Mouse (Mus musculus) embryonic facial prominence, embryonic 10.5 days (tissue): ENCODE results near the gene Lypd6. TPM values are rescaled to one million over a fixed set of nuclear protein-coding genes. Genes with fewer than 3 reads are reported as not detected.

ENCODE experiments used
- DNase-seq: peaks from one replicate; pipeline ENCODE4 v3.0.0-alpha.2; 2017; ENCODE audit warnings: low spot score
- H3K27ac ChIP-seq: fragments of 300-500 bp; sonication (generic); replicated peaks from 2 replicates; pipeline ENCODE4 v1.5.1; 2016; ENCODE audit warnings: mild to moderate bottlenecking
- H3K27me3 ChIP-seq: fragments of 300-500 bp; sonication (generic); replicated peaks from 2 replicates; pipeline ENCODE4 v1.6.1; 2016; ENCODE audit warnings: low read depth, mild to moderate bottlenecking; ENCODE audit not compliant: poor library complexity, severe bottlenecking
- H3K36me3 ChIP-seq: fragments of 300-500 bp; sonication (generic); replicated peaks from 2 replicates; pipeline ENCODE4 v1.6.1; 2016; ENCODE audit warnings: mild to moderate bottlenecking, moderate library complexity
- H3K4me1 ChIP-seq: fragments of 300-500 bp; sonication (generic); 2 replicates; pipeline ENCODE4 v1.6.1; 2016
- H3K4me3 ChIP-seq: fragments of 300-500 bp; sonication (generic); 2 replicates; pipeline ENCODE4 v1.5.1; 2016; ENCODE audit warnings: mild to moderate bottlenecking, moderate library complexity
- H3K9me3 ChIP-seq: fragments of 300-500 bp; sonication (generic); 2 replicates; pipeline ENCODE4 v1.6.1; 2016; ENCODE audit warnings: mild to moderate bottlenecking
- WGBS: fragments of 180-500 bp; shearing (Covaris S2); methylation state at CpG from one replicate; pipeline ENCODE4 v1.1.7; 2016; 5-methylcytosine and 5-hydroxymethylcytosine counted together
- polyA plus RNA-seq: library from polyadenylated mRNA; unstranded; fragments of >200 nt; fragmentation: Nextera tagmentation; extraction: Ambion mirVana; gene quantifications from 2 replicates; pipeline ENCODE4 v1.2.1, GENCODE M21; 2016

Lypd6 gene
- polyA plus RNA-seq, 1 experiment from 2014 or later: 8.7 TPM

- 93% methylated on average over 5 of the region's 5 CpGs for WGBS
- DNase-seq: no peak
- Histone ChIP-seq H3K4me1 (peaks cover 9% of the 10 kb centered on the region; the same call in 1 of the 2 replicates), H3K27me3 (no peaks in the 10 kb centered on the region), H3K4me3 (no peak overlapping the region), H3K9me3 (no peaks in the 10 kb centered on the region), H3K36me3 (no peaks in the 10 kb centered on the region), H3K27ac (no peak overlapping the region)
Observed at GRCm38 (mm10) chr2:50112427-50112826, 46.2 kb downstream of the Lypd6 start.

DNA sequence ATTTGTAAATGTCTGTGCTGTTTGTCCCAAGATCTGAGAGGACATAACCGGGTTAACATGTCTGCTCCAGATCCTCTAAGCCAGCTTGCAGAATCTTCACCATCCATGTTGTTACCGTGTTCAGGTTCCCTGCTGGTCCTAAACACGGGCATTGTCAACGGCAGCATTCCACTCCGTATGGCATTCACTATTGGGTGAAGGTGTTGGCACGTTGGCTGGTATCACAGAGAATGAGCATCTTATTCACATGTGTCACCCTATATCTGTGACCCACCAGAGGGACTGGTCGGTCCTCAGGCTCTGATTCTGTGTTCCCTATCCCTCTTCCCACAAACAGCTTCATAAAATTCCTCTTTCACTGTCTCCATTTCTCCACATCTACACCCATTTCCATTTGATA, 52.9 kb downstream of the Lypd6 start:
- 94% methylated on average over 7 of the region's 7 CpGs for WGBS
- no peak for DNase-seq
- Histone ChIP-seq H3K4me1 (peaks cover 20% of the 10 kb centered on the region), H3K9me3 (no peaks in the 10 kb centered on the region), H3K27ac (no peak overlapping the region), H3K27me3 (no peaks in the 10 kb centered on the region), H3K36me3 (no peaks in the 10 kb centered on the region), H3K4me3 (no peak overlapping the region)

- Histone ChIP-seq H3K9me3 (no peaks in the 10 kb centered on the region), H3K4me3 (no peak overlapping the region), H3K36me3 (no peaks in the 10 kb centered on the region), H3K4me1 (peaks cover 28% of the 10 kb centered on the region), H3K27me3 (no peaks in the 10 kb centered on the region), H3K27ac (no peak overlapping the region)
- DNase-seq: no peak
- WGBS: 88% methylated on average over 9 of the region's 9 CpGs
Observed at GRCm38 (mm10) chr2:50120839-50121238, 54.6 kb downstream of the Lypd6 start.

- Histone ChIP-seq H3K36me3 (no peaks in the 10 kb centered on the region), H3K27ac (peak overlapping the region; percentile 37; the same call in 1 of the 2 replicates), H3K27me3 (no peaks in the 10 kb centered on the region), H3K9me3 (no peaks in the 10 kb centered on the region), H3K4me3 (no peak overlapping the region), H3K4me1 (peaks cover 28% of the 10 kb centered on the region)
- 55% methylated on average over 5 of the region's 5 CpGs for WGBS
- peak; percentile 45 for DNase-seq
Observed at GRCm38 (mm10) chr2:50123376-50123775, 57.1 kb downstream of the Lypd6 start.

DNA sequence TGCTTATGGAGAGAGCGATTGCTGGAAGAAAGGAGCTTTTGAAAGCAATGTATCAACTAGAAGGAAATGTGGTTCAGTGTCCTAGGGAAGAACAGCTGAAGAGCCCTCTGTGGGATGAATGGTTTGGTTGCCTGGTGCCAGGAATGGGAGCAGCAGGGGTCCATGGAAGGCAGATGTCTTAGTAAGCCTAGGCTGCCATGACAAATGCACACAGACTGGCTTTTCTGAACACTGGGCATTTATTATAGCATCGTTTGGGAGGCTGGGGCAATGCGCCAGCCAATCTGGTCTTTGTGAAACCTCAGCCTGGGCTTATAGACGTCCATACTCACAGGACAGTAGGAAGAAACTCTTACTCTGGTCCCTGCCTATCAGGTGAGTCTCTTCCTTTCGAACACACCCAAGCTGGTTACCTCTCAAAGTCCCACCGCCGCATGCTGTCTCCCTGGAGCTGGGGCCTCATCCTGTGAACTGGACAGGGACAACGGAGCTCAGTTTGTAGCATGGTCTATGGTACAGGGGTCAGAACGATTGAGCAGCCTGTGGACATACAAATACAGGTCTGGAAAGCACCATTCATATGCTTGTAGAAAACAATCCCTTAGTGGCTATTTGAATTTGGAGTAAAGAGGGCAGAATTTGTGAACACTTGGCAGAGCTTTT, 61.4 kb downstream of the Lypd6 start:
- Histone ChIP-seq H3K27me3 (no peaks in the 10 kb centered on the region), H3K9me3 (no peaks in the 10 kb centered on the region), H3K4me1 (peaks cover 25% of the 10 kb centered on the region), H3K36me3 (no peaks in the 10 kb centered on the region), H3K27ac (no peak overlapping the region), H3K4me3 (no peak overlapping the region)
- DNase-seq: no peak
- 86% methylated on average over 9 of the region's 9 CpGs for WGBS

DNA sequence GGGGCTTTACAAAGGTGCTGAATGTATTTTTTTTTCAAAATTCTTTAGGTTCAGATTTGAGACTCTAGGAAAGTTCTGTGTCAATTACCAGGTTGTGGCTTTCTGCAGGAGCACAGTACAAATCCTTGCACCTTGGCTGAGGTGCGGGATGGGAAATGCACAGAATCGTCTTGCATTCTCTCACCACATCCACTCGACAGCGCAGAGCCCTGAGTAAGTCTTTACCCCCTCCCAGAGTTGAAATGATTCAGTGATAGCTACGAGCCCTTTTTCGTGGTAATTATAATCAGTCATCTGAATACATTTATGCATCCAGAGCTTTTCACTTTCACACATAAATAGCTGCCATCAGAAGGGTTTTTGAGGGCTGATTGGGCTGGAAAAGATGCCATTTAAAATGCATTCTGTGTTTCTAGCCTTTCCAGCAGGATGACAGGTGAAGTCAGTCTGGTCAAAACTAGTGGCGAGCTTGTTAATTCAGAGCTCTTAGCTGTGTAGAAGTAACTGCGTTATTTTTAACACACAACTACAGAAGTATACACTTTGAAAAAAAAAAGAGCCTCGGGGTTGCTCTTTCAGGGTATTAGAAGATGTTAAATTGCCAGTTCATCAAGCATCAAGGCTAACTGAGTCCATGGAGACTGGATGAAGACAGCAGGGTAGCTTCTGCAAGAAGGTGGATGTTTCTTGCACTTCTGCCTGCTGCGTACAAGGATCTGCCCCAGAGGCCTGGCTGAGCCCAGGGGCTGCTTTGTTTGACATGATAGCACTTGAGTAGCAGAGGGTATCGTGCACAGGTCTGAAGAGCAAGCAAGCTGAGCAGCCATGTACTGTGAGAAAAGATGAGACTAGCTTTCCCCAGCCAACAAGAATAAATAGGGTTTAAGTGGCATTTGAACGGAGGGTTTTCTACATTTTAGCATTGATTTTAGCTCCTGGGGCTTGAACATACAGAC, 62.4 kb downstream of the Lypd6 start:
- Histone ChIP-seq H3K9me3 (no peaks in the 10 kb centered on the region), H3K4me1 (peaks cover 16% of the 10 kb centered on the region), H3K4me3 (no peak overlapping the region), H3K36me3 (no peaks in the 10 kb centered on the region), H3K27me3 (no peaks in the 10 kb centered on the region), H3K27ac (no peak overlapping the region)
- 83% methylated on average over 12 of the region's 12 CpGs for WGBS
- no peak for DNase-seq

GRCm38 (mm10) chr2:50130674-50131073, 64.4 kb downstream of the Lypd6 start:
- 89% methylated on average over 3 of the region's 3 CpGs for WGBS
- no peak overlapping the region for H3K4me3 ChIP-seq
- no peaks in the 10 kb centered on the region for H3K9me3 ChIP-seq
- H3K27ac ChIP-seq: no peak overlapping the region
- DNase-seq: no peak
- no peaks in the 10 kb centered on the region for H3K36me3 ChIP-seq
- peaks cover 6% of the 10 kb centered on the region for H3K4me1 ChIP-seq
- no peaks in the 10 kb centered on the region for H3K27me3 ChIP-seq

GRCm38 (mm10) chr2:50143672-50144071, 77.4 kb downstream of the Lypd6 start:
- WGBS: 79% methylated on average over 6 of the region's 6 CpGs

GRCm38 (mm10) chr2:50147308-50147707, 81.1 kb downstream of the Lypd6 start:
- no peak overlapping the region for H3K4me3 ChIP-seq
- no peaks in the 10 kb centered on the region for H3K27me3 ChIP-seq
- peaks cover 21% of the 10 kb centered on the region for H3K4me1 ChIP-seq
- DNase-seq: no peak
- no peak overlapping the region for H3K27ac ChIP-seq
- WGBS: 82% methylated on average over 9 of the region's 9 CpGs
- H3K36me3 ChIP-seq: no peaks in the 10 kb centered on the region
- no peaks in the 10 kb centered on the region for H3K9me3 ChIP-seq

More at GRCm38 (mm10) chr2:50143672-50144071, 77.4 kb downstream of the Lypd6 start:
- no peak overlapping the region for H3K4me3 ChIP-seq
- no peaks in the 10 kb centered on the region for H3K9me3 ChIP-seq
- H3K4me1 ChIP-seq: peaks cover 6% of the 10 kb centered on the region
- DNase-seq: no peak
- H3K27me3 ChIP-seq: no peaks in the 10 kb centered on the region
- H3K27ac ChIP-seq: no peak overlapping the region
- H3K36me3 ChIP-seq: no peaks in the 10 kb centered on the region

DNA sequence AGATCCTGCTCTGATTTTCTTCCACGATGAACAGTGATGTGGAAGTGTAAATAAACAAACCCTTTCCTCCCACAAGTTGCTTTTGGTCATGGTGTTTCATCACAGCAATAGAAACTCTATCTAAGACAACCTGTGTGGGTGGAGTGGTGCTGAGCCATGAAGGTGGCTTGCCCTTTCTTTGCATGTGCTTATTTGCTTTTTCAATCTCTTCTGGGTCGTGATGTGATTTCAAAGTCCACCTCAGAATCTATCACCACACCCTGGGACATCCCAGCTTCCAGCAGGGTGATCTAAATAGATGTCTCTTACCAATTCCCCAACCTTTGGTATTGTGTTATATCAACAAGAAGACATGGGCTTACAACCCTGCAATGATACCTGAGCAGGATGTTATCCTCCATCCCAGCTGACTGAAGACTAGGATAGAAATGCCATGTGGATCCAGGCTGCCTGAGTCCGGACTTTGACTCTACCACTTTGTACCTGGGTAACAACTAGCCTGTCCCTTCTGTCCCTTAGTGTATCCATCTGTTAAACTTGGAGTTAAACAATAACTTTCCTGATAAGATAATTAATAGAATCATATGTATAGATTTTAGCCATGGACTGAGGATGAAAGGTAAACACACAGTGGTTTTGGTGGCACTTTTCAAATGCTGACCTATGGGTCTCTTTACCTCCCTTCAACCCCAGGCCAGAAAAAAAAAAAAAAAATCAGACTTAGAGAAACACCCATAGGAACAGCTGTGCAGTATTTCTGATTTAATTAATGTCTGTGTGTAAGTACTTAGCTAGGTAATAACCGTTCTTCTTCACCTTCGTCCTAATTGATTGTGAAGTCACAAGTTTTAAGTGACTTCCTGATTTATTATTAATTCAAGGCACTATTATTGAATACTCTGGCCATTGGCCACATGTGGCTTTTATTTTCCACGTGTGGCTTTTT, 83.3 kb downstream of the Lypd6 start:
- H3K9me3 ChIP-seq: no peaks in the 10 kb centered on the region
- H3K27me3 ChIP-seq: no peaks in the 10 kb centered on the region
- no peak overlapping the region for H3K27ac ChIP-seq
- no peak overlapping the region for H3K4me3 ChIP-seq
- H3K36me3 ChIP-seq: no peaks in the 10 kb centered on the region
- peaks cover 21% of the 10 kb centered on the region for H3K4me1 ChIP-seq
- DNase-seq: no peak
- WGBS: 74% methylated on average over 6 of the region's 6 CpGs

- H3K27me3 ChIP-seq: no peaks in the 10 kb centered on the region
- no peaks in the 10 kb centered on the region for H3K36me3 ChIP-seq
- WGBS: 79% methylated on average over 7 of the region's 7 CpGs
- no peak overlapping the region for H3K4me3 ChIP-seq
- no peaks in the 10 kb centered on the region for H3K9me3 ChIP-seq
- no peak for DNase-seq
- no peak overlapping the region for H3K27ac ChIP-seq
- peaks cover 21% of the 10 kb centered on the region for H3K4me1 ChIP-seq
Observed at GRCm38 (mm10) chr2:50150203-50150590, 84.0 kb downstream of the Lypd6 start.

DNA sequence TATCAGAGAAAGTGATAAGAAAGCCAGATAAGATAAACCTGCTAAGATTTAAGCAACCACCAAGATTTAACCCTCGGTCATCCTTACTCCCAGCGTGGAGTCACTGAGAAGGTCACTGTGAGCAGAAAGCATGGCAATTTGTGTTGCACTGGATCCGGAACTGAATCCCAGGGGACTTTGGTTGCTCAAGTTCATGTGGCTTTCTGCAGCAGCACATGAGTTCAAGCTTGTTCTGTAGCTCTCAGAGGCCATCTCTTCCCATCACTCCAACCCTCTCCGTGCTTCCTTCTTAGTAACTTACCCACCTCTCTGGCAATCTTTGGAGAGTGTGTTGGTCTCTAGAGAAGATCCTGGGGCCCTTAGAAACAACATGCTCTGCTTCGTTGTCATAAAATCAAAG, 84.6 kb downstream of the Lypd6 start:
- Histone ChIP-seq H3K4me1 (peaks cover 17% of the 10 kb centered on the region), H3K9me3 (no peaks in the 10 kb centered on the region), H3K27ac (no peak overlapping the region), H3K4me3 (no peak overlapping the region), H3K36me3 (no peaks in the 10 kb centered on the region), H3K27me3 (no peaks in the 10 kb centered on the region)
- WGBS: 88% methylated on average over 5 of the region's 5 CpGs
- no peak for DNase-seq
